Mouse (Mus musculus): ENCODE measurements at regions not wholly inside any gene's neighbourhood (a gene's known extent, or its start where the extent isn't known, plus 50 kb on each side); places are given as distances from the start of the nearest gene placed in this dataset.

- no peaks in the 10 kb centered on the region for H3K9me3 ChIP-seq (ENCODE audit: control insufficient read depth, low read length)
- H3K4me1 ChIP-seq (ENCODE audit: control insufficient read depth in 2 of 2, insufficient read depth in 2 of 2, low read length in 2 of 2): no peaks in the 10 kb centered on the region
- H3K4me3 ChIP-seq (ENCODE audit: control insufficient read depth in 1 of 2, insufficient read depth in 1 of 2, low read depth in 1 of 2, low read length in 2 of 2): no peak overlapping the region
- H3K4me2 ChIP-seq (ENCODE audit: low read length): no peak overlapping the region
- no peaks in the 10 kb centered on the region for H3K27me3 ChIP-seq (ENCODE audit: control insufficient read depth, insufficient read depth, low read length)
- 85% methylated on average over 12 of the region's 12 CpGs for WGBS
- no peak overlapping the region for H3K27ac ChIP-seq (replicated peaks in 1 of 2; ENCODE audit: control insufficient read depth in 1 of 2, insufficient read depth in 1 of 2, low read depth in 2 of 2, low read length in 2 of 2)
- ATAC-seq (ENCODE audit: insufficient number of reproducible peaks, insufficient read depth, low FRiP score, low read depth): no peak
- H3K36me3 ChIP-seq (ENCODE audit: control insufficient read depth, insufficient read depth, low read length): no peaks in the 10 kb centered on the region
- no peak overlapping the region for H3K9ac ChIP-seq (ENCODE audit: low read length)
Observed at GRCm38 (mm10) chr4:70058831-70059544, 351.3 kb downstream of the Cdk5rap2 start.

GRCm38 (mm10) chr4:70053136-70053535, 357.1 kb downstream of the Cdk5rap2 start:
- 67% methylated on average over 2 of the region's 2 CpGs for WGBS
- no peak for ATAC-seq (ENCODE audit: insufficient number of reproducible peaks, insufficient read depth, low FRiP score, low read depth)

GRCm38 (mm10) chr4:70038241-70038640, 372.0 kb downstream of the Cdk5rap2 start:
- 53% methylated on average over 1 of the region's 1 CpGs for WGBS
- H3K27ac ChIP-seq (replicated peaks in 1 of 2; ENCODE audit: control insufficient read depth in 1 of 2, insufficient read depth in 1 of 2, low read depth in 2 of 2, low read length in 2 of 2): no peak overlapping the region
- H3K4me2 ChIP-seq (ENCODE audit: low read length): no peak overlapping the region
- H3K36me3 ChIP-seq (ENCODE audit: control insufficient read depth, insufficient read depth, low read length): no peaks in the 10 kb centered on the region
- H3K9me3 ChIP-seq (ENCODE audit: control insufficient read depth, low read length): no peaks in the 10 kb centered on the region
- ATAC-seq (ENCODE audit: insufficient number of reproducible peaks, insufficient read depth, low FRiP score, low read depth): no peak
- no peaks in the 10 kb centered on the region for H3K4me1 ChIP-seq (ENCODE audit: control insufficient read depth in 2 of 2, insufficient read depth in 2 of 2, low read length in 2 of 2)
- H3K9ac ChIP-seq (ENCODE audit: low read length): no peak overlapping the region
- H3K27me3 ChIP-seq (ENCODE audit: control insufficient read depth, insufficient read depth, low read length): no peaks in the 10 kb centered on the region
- H3K4me3 ChIP-seq (ENCODE audit: control insufficient read depth in 1 of 2, insufficient read depth in 1 of 2, low read depth in 1 of 2, low read length in 2 of 2): no peak overlapping the region

More at GRCm38 (mm10) chr4:70053136-70053535, 357.1 kb downstream of the Cdk5rap2 start:
- Histone ChIP-seq H3K9me3 (ENCODE audit: control insufficient read depth, low read length) (no peaks in the 10 kb centered on the region), H3K4me1 (ENCODE audit: control insufficient read depth in 2 of 2, insufficient read depth in 2 of 2, low read length in 2 of 2) (no peaks in the 10 kb centered on the region), H3K36me3 (ENCODE audit: control insufficient read depth, insufficient read depth, low read length) (no peaks in the 10 kb centered on the region), H3K4me2 (ENCODE audit: low read length) (no peak overlapping the region), H3K27ac (replicated peaks in 1 of 2; ENCODE audit: control insufficient read depth in 1 of 2, insufficient read depth in 1 of 2, low read depth in 2 of 2, low read length in 2 of 2) (no peak overlapping the region), H3K9ac (ENCODE audit: low read length) (no peak overlapping the region), H3K27me3 (ENCODE audit: control insufficient read depth, insufficient read depth, low read length) (no peaks in the 10 kb centered on the region), H3K4me3 (ENCODE audit: control insufficient read depth in 1 of 2, insufficient read depth in 1 of 2, low read depth in 1 of 2, low read length in 2 of 2) (no peak overlapping the region)

DNA sequence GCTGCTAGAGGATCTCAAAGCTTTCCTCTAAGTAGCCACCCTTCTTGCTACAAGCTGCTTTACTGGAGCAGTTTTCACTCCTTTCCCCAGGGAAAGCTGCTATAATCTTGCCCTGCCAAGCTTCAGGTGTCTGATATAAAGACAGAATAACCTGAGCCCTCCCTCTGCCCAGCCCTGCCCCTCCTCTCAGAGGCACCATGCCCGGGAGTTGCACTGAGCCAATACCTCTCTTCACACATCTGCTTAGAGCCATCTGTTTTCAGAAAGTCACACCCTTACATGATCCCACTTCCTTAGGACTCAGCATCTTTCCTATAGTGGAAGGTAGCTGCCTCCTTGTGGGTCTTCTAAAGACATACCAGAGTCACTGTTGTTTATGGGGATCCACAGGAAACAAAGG, 374.3 kb downstream of the Cdk5rap2 start:
- no peaks in the 10 kb centered on the region for H3K27me3 ChIP-seq (ENCODE audit: control insufficient read depth, insufficient read depth, low read length)
- H3K27ac ChIP-seq (replicated peaks in 1 of 2; ENCODE audit: control insufficient read depth in 1 of 2, insufficient read depth in 1 of 2, low read depth in 2 of 2, low read length in 2 of 2): no peak overlapping the region
- no peaks in the 10 kb centered on the region for H3K9me3 ChIP-seq (ENCODE audit: control insufficient read depth, low read length)
- H3K9ac ChIP-seq (ENCODE audit: low read length): no peak overlapping the region
- no peaks in the 10 kb centered on the region for H3K36me3 ChIP-seq (ENCODE audit: control insufficient read depth, insufficient read depth, low read length)
- no peak overlapping the region for H3K4me3 ChIP-seq (ENCODE audit: control insufficient read depth in 1 of 2, insufficient read depth in 1 of 2, low read depth in 1 of 2, low read length in 2 of 2)
- ATAC-seq (ENCODE audit: insufficient number of reproducible peaks, insufficient read depth, low FRiP score, low read depth): no peak
- no peak overlapping the region for H3K4me2 ChIP-seq (ENCODE audit: low read length)
- WGBS: 14% methylated on average over 1 of the region's 1 CpGs
- H3K4me1 ChIP-seq (ENCODE audit: control insufficient read depth in 2 of 2, insufficient read depth in 2 of 2, low read length in 2 of 2): no peaks in the 10 kb centered on the region

DNA sequence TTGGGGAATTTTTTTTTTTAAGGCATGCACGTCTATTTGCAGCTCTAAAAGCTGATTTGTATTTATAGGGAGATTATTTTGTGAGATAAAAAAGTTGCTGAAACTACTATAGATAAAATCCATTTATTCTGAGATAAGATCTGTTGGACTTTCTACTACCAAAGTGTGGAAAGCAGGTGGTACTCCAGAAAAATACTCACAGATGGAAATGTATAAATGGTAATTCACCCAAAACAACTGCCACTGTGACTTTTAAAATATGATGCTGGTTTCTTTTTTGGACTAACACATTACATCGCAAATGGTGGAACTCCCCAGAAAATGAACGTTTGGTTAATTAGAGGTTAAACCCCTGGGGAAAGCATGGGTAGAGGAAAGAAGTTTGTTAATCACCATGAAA, 377.7 kb downstream of the Cdk5rap2 start:
- H3K4me3 ChIP-seq (ENCODE audit: control insufficient read depth in 1 of 2, insufficient read depth in 1 of 2, low read depth in 1 of 2, low read length in 2 of 2): no peak overlapping the region
- no peak overlapping the region for H3K27ac ChIP-seq (replicated peaks in 1 of 2; ENCODE audit: control insufficient read depth in 1 of 2, insufficient read depth in 1 of 2, low read depth in 2 of 2, low read length in 2 of 2)
- no peak overlapping the region for H3K4me2 ChIP-seq (ENCODE audit: low read length)
- no peak for ATAC-seq (ENCODE audit: insufficient number of reproducible peaks, insufficient read depth, low FRiP score, low read depth)
- no peaks in the 10 kb centered on the region for H3K9me3 ChIP-seq (ENCODE audit: control insufficient read depth, low read length)
- H3K36me3 ChIP-seq (ENCODE audit: control insufficient read depth, insufficient read depth, low read length): no peaks in the 10 kb centered on the region
- 73% methylated on average over 3 of the region's 3 CpGs for WGBS
- no peaks in the 10 kb centered on the region for H3K4me1 ChIP-seq (ENCODE audit: control insufficient read depth in 2 of 2, insufficient read depth in 2 of 2, low read length in 2 of 2)
- H3K27me3 ChIP-seq (ENCODE audit: control insufficient read depth, insufficient read depth, low read length): no peaks in the 10 kb centered on the region
- H3K9ac ChIP-seq (ENCODE audit: low read length): no peak overlapping the region

- Histone ChIP-seq H3K36me3 (ENCODE audit: control insufficient read depth, insufficient read depth, low read length) (no peaks in the 10 kb centered on the region), H3K9me3 (ENCODE audit: control insufficient read depth, low read length) (no peaks in the 10 kb centered on the region), H3K27me3 (ENCODE audit: control insufficient read depth, insufficient read depth, low read length) (no peaks in the 10 kb centered on the region), H3K4me3 (ENCODE audit: control insufficient read depth in 1 of 2, insufficient read depth in 1 of 2, low read depth in 1 of 2, low read length in 2 of 2) (no peak overlapping the region), H3K4me1 (ENCODE audit: control insufficient read depth in 2 of 2, insufficient read depth in 2 of 2, low read length in 2 of 2) (no peaks in the 10 kb centered on the region), H3K4me2 (ENCODE audit: low read length) (no peak overlapping the region), H3K27ac (replicated peaks in 1 of 2; ENCODE audit: control insufficient read depth in 1 of 2, insufficient read depth in 1 of 2, low read depth in 2 of 2, low read length in 2 of 2) (no peak overlapping the region), H3K9ac (ENCODE audit: low read length) (no peak overlapping the region)
- no peak for ATAC-seq (ENCODE audit: insufficient number of reproducible peaks, insufficient read depth, low FRiP score, low read depth)
- WGBS: 74% methylated on average over 8 of the region's 8 CpGs
Observed at GRCm38 (mm10) chr4:70026848-70027247, 383.4 kb downstream of the Cdk5rap2 start.

GRCm38 (mm10) chr4:70024838-70025376, 385.3 kb downstream of the Cdk5rap2 start:
- H3K27ac ChIP-seq (replicated peaks in 1 of 2; ENCODE audit: control insufficient read depth in 1 of 2, insufficient read depth in 1 of 2, low read depth in 2 of 2, low read length in 2 of 2): no peak overlapping the region
- H3K9ac ChIP-seq (ENCODE audit: low read length): no peak overlapping the region
- no peak overlapping the region for H3K4me3 ChIP-seq (ENCODE audit: control insufficient read depth in 1 of 2, insufficient read depth in 1 of 2, low read depth in 1 of 2, low read length in 2 of 2)
- H3K9me3 ChIP-seq (ENCODE audit: control insufficient read depth, low read length): no peaks in the 10 kb centered on the region
- H3K4me1 ChIP-seq (ENCODE audit: control insufficient read depth in 2 of 2, insufficient read depth in 2 of 2, low read length in 2 of 2): no peaks in the 10 kb centered on the region
- H3K27me3 ChIP-seq (ENCODE audit: control insufficient read depth, insufficient read depth, low read length): no peaks in the 10 kb centered on the region
- no peak overlapping the region for H3K4me2 ChIP-seq (ENCODE audit: low read length)
- no peak for ATAC-seq (ENCODE audit: insufficient number of reproducible peaks, insufficient read depth, low FRiP score, low read depth)
- H3K36me3 ChIP-seq (ENCODE audit: control insufficient read depth, insufficient read depth, low read length): no peaks in the 10 kb centered on the region
- WGBS: 81% methylated on average over 3 of the region's 3 CpGs

Data from heart, embryonic 14.5 days (tissue).